Mouse (Mus musculus): Measurements from ENCODE around the gene Cep131.

DNA sequence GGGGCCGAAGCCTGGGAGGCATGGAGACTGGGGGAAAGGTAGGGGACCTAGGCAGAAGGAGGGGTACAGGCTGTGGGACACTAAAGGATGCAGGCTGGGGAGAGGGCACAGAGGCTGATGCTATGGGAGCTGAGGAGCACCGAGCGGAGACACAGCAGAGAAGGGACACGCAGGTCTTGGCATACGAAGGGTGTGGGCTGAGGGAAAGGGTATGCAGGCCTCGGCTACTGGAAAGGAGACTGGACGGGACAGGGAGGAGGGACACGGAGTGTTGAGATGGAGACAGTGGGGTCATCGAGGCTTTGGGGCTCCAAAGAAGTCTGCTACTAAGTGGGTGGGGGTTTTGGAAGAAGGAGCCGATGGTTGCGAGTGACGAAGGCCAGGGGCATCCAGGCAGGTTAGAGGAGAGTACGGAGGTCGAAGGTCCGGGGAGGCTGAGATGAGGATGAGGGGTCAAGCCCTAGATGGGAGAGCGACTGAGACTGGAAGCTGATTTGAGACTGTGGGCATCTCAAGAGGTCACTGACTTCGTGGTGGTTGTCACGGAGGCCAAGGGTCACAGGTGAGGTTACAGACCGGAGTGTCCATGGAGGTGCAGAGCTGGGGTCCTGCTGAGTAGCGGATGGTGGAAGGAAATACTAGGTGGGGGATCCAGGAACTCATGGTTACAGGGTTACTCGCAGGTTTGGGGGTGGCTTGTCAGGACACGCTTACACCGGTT, 38.9 kb downstream of the Cep131 start:
- no peak for TF ChIP-seq CTCF (IDR thresholded peaks at IDR 0.05; ENCODE audit: low read depth, low read length)
- no peak for TF ChIP-seq GATA1 (IDR thresholded peaks at IDR 0.05; ENCODE audit: borderline replicate concordance, low read length)
